Mouse (Mus musculus) MEL (cell line): Measurements from ENCODE around the gene Actn3.

Experiments
- CHD2 ChIP-seq: IDR thresholded peaks from 2 replicates; pipeline ENCODE4 v1.6.1; 2011; ENCODE audit warnings: low read length, improper control_type of control experiment
- CTCF ChIP-seq, 3 experiments: IDR thresholded peaks in 2 of 3; conservative IDR thresholded peaks in 1 of 3; 2 replicates each; pipeline ENCODE4 v1.5.1; 2011 to 2012; ENCODE audit warnings: low read length in 3 of 3, low read depth in 2 of 3, mild to moderate bottlenecking in 2 of 3, improper control_type of control experiment in 1 of 3, inconsistent platforms in 1 of 3, mixed read lengths in 1 of 3, moderate library complexity in 1 of 3; ENCODE audit not compliant: control insufficient read depth in 1 of 3, insufficient read depth in 1 of 3, poor library complexity in 1 of 3, severe bottlenecking in 1 of 3
- EP300 ChIP-seq, 2 experiments: IDR thresholded peaks; 2 replicates each; pipeline ENCODE4 v1.6.1; 2011; ENCODE audit warnings: improper control_type of control experiment in 2 of 2, low read length in 2 of 2, low read depth in 1 of 2, mild to moderate bottlenecking in 1 of 2
- GABPA ChIP-seq: IDR thresholded peaks from 2 replicates; pipeline ENCODE4 v1.6.1; 2012; ENCODE audit warnings: low read depth, mild to moderate bottlenecking, inconsistent platforms, low read length, improper control_type of control experiment, moderate library complexity
- HCFC1 ChIP-seq: IDR thresholded peaks from 2 replicates; pipeline ENCODE4 v1.6.1; 2012; ENCODE audit warnings: low read depth, mild to moderate bottlenecking, inconsistent platforms, low read length, improper control_type of control experiment, moderate library complexity
- JUND ChIP-seq: IDR thresholded peaks from 2 replicates; pipeline ENCODE4 v1.6.1; 2011; ENCODE audit warnings: low read depth, mild to moderate bottlenecking, improper control_type of control experiment, low read length
- MAZ ChIP-seq: IDR thresholded peaks from 2 replicates; pipeline ENCODE4 v1.6.1; 2012; ENCODE audit warnings: low read depth, mild to moderate bottlenecking, inconsistent platforms, low read length, improper control_type of control experiment
- POLR2AphosphoS2 ChIP-seq: IDR thresholded peaks from 2 replicates; pipeline ENCODE4 v1.6.1; 2011; ENCODE audit warnings: low read length, improper control_type of control experiment
- RAD21 ChIP-seq: IDR thresholded peaks from 2 replicates; pipeline ENCODE4 v1.6.1; 2011; ENCODE audit warnings: mild to moderate bottlenecking, low read depth, low read length, improper control_type of control experiment
- TBP ChIP-seq: IDR thresholded peaks from 2 replicates; pipeline ENCODE4 v1.8.0; 2011; ENCODE audit warnings: low read depth, low read length, improper control_type of control experiment
- TCF12 ChIP-seq: IDR thresholded peaks from 2 replicates; pipeline ENCODE4 v1.6.1; 2014; ENCODE audit warnings: low read depth, mild to moderate bottlenecking, inconsistent platforms, low read length, improper control_type of control experiment, moderate library complexity

GRCm38 (mm10) chr19:4863048-4863447 lies 14.7 kb downstream of the Actn3 start:
- TF ChIP-seq GABPA (no peak), CTCF (IDR thresholded peaks at IDR 0.05 in 2 of 3, conservative IDR thresholded peaks at IDR 0.05 in 1 of 3; ENCODE audit: control insufficient read depth in 1 of 3, insufficient read depth in 1 of 3, low read depth in 2 of 3, low read length in 3 of 3, poor library complexity in 1 of 3, severe bottlenecking in 1 of 3) (no peak), MAZ (no peak), TCF12 (no peak), EP300 (IDR thresholded peaks at IDR 0.05; ENCODE audit: low read depth in 1 of 2, low read length in 2 of 2) (no peak), TBP (no peak), HCFC1 (no peak), RAD21 (no peak), JUND (no peak), POLR2AphosphoS2 (no peak), CHD2 (no peak)
